Mouse (Mus musculus) olfactory bulb, adult 2 months (tissue): Measurements from ENCODE around the gene Hoxa13.

Experiments
- CTCF ChIP-seq: fragments of 200-500 bp; IDR thresholded peaks from 2 replicates; pipeline ENCODE4 v1.5.1; 2012; ENCODE audit warnings: low read depth, mild to moderate bottlenecking, low read length, moderate library complexity; ENCODE audit not compliant: insufficient read depth
- POLR2A ChIP-seq: fragments of 200-500 bp; IDR thresholded peaks from 2 replicates; pipeline ENCODE4 v1.6.1; 2012; ENCODE audit warnings: mild to moderate bottlenecking, low read depth, low read length, moderate library complexity; ENCODE audit not compliant: insufficient read depth

DNA sequence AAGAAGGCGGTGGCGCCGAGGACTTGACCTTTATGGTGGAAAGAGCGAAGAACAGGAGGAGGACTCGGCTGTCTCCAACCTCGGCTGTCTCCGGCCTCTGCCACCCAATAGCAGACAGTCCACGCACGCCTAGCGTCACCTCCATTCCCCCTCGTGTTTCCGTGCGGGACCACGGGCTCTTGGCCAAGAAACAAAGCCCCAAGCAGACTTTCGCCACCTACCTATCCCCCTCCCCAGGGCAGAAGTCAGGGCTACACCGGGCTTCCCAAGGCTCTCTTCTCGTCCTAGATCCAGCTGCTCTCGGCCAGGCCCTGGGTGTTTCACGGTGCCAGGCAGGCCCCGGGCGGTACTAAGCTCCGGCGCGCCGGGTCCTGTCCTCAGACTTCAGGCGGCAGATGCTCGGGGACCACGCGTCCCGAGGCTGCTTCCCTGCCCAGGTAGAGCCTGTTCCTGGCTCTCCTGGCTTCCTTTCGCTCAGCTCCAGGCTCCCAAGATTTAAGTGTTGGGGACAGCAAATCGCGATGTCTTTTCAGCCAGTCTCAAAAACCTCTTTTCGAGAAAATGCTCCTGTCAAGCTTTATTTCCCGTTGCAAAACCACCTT is 7.8 kb downstream of the Hoxa13 start:
- TF ChIP-seq POLR2A (no peak), CTCF (no peak)
